Mouse (Mus musculus): Measurements from ENCODE around the gene Ugt8a.
A peak's percentile ranks its signal among the peaks of the same experiment; 100 is the strongest.

Gene Ugt8a

GRCm38 (mm10) chr3:125938092-125938755 lies at the start of gene Ugt8a:
Gene Ugt8a, minus strand, starts transcription at chr3:125938619.
- DNase-seq (ENCODE audit: extremely low read depth, low read depth), result no peak

- DNase-seq (ENCODE audit: extremely low read depth, low read depth), result no peak
These were observed 48.2 kb upstream of the Ugt8a start for GRCm38 (mm10) chr3:125986639-125987038.

GRCm38 (mm10) chr3:125983707-125984420 lies 45.4 kb upstream of the Ugt8a start:
- no peak for DNase-seq (ENCODE audit: extremely low read depth, low read depth)

- peak; percentile 18 for DNase-seq (ENCODE audit: extremely low read depth, low read depth)
These were observed 41.1 kb upstream of the Ugt8a start for GRCm38 (mm10) chr3:125979475-125979874.

- peak; percentile 72 for DNase-seq (ENCODE audit: extremely low read depth, low read depth)
These were observed 37.5 kb upstream of the Ugt8a start for GRCm38 (mm10) chr3:125975899-125976298.

GRCm38 (mm10) chr3:125969458-125969857 lies 31.0 kb upstream of the Ugt8a start:
- DNase-seq (ENCODE audit: extremely low read depth, low read depth), result no peak

- DNase-seq (ENCODE audit: extremely low read depth, low read depth), result no peak
These were observed 17.9 kb upstream of the Ugt8a start for GRCm38 (mm10) chr3:125956196-125956885.

GRCm38 (mm10) chr3:125954881-125955280 lies 16.5 kb upstream of the Ugt8a start:
- DNase-seq (ENCODE audit: extremely low read depth, low read depth), result no peak

- no peak for DNase-seq (ENCODE audit: extremely low read depth, low read depth)
These were observed 2.4 kb upstream of the Ugt8a start for GRCm38 (mm10) chr3:125940811-125941210.

- no peak for DNase-seq (ENCODE audit: extremely low read depth, low read depth)
These were observed 314 bp upstream of the Ugt8a start for GRCm38 (mm10) chr3:125938756-125939109.

GRCm38 (mm10) chr3:125937536-125938091 lies 805 bp downstream of the Ugt8a start:
- no peak for DNase-seq (ENCODE audit: extremely low read depth, low read depth)

GRCm38 (mm10) chr3:125935796-125936195 lies 2.6 kb downstream of the Ugt8a start:
- peak; percentile 26 for DNase-seq (ENCODE audit: extremely low read depth, low read depth)

- DNase-seq (ENCODE audit: extremely low read depth, low read depth), result peak; percentile 94
These were observed 5.7 kb downstream of the Ugt8a start for GRCm38 (mm10) chr3:125932594-125933237.

- no peak for DNase-seq (ENCODE audit: extremely low read depth, low read depth)
These were observed 7.4 kb downstream of the Ugt8a start for GRCm38 (mm10) chr3:125931059-125931458.

GRCm38 (mm10) chr3:125920876-125921275 lies 17.5 kb downstream of the Ugt8a start:
- no peak for DNase-seq (ENCODE audit: extremely low read depth, low read depth)

GRCm38 (mm10) chr3:125898976-125899375 lies 39.4 kb downstream of the Ugt8a start:
- no peak for DNase-seq (ENCODE audit: extremely low read depth, low read depth)

- no peak for DNase-seq (ENCODE audit: extremely low read depth, low read depth)
These were observed 51.3 kb downstream of the Ugt8a start for GRCm38 (mm10) chr3:125887109-125887508.

- no peak for DNase-seq (ENCODE audit: extremely low read depth, low read depth)
These were observed 53.5 kb downstream of the Ugt8a start for GRCm38 (mm10) chr3:125884879-125885278.

- DNase-seq (ENCODE audit: extremely low read depth, low read depth), result no peak
These were observed 54.0 kb downstream of the Ugt8a start for GRCm38 (mm10) chr3:125884423-125884822.

- DNase-seq (ENCODE audit: extremely low read depth, low read depth), result no peak
These were observed 55.4 kb downstream of the Ugt8a start for GRCm38 (mm10) chr3:125883009-125883408.

GRCm38 (mm10) chr3:125881835-125882234 lies 56.6 kb downstream of the Ugt8a start:
- DNase-seq (ENCODE audit: extremely low read depth, low read depth), result peak; percentile 3

GRCm38 (mm10) chr3:125874371-125874770 lies 64.0 kb downstream of the Ugt8a start:
- no peak for DNase-seq (ENCODE audit: extremely low read depth, low read depth)
